Mouse (Mus musculus): Measurements from ENCODE around the gene Mboat2. TPM values are rescaled to one million over a fixed set of nuclear protein-coding genes. Genes with fewer than 3 reads are reported as not detected.

Mboat2 gene
- polyA plus RNA-seq, 1 experiment from 2014 or later, result 45.1 TPM

- Histone ChIP-seq H3K4me2 (replicated peaks; ENCODE audit: low read depth, low read length) (peak overlapping the region; percentile 61), H3K27me3 (ENCODE audit: control insufficient read depth, insufficient read depth, low read length) (no peaks in the 10 kb centered on the region), H3K36me3 (ENCODE audit: control insufficient read depth, insufficient read depth, low read length) (no peaks in the 10 kb centered on the region), H3K9me3 (ENCODE audit: control insufficient read depth, low read length) (no peaks in the 10 kb centered on the region), H3K27ac (ENCODE audit: low read depth, low read length) (peak overlapping the region; percentile 95), H3K4me1 (ENCODE audit: control insufficient read depth, insufficient read depth, low read length) (peaks cover 20% of the 10 kb centered on the region), H3K9ac (ENCODE audit: low read depth, low read length) (peak overlapping the region; percentile 91), H3K4me3 (ENCODE audit: low read length) (peak overlapping the region; percentile 87)
- no peak for ATAC-seq (ENCODE audit: low FRiP score, low TSS enrichment)
- 38% methylated on average over 1 of the region's 1 CpGs for WGBS
Observed at GRCm38 (mm10) chr12:24830086-24830485, 593 bp upstream of the Mboat2 start.

GRCm38 (mm10) chr12:24831153-24831963 lies 679 bp downstream of the Mboat2 start:
- Histone ChIP-seq H3K4me3 (ENCODE audit: low read length) (peak overlapping the region; percentile 87), H3K4me2 (replicated peaks; ENCODE audit: low read depth, low read length) (peak overlapping the region; percentile 63), H3K9ac (ENCODE audit: low read depth, low read length) (peak overlapping the region; percentile 91), H3K27ac (ENCODE audit: low read depth, low read length) (peak overlapping the region; percentile 95), H3K9me3 (ENCODE audit: control insufficient read depth, low read length) (no peaks in the 10 kb centered on the region), H3K36me3 (ENCODE audit: control insufficient read depth, insufficient read depth, low read length) (no peaks in the 10 kb centered on the region), H3K4me1 (ENCODE audit: control insufficient read depth, insufficient read depth, low read length) (peaks cover 20% of the 10 kb centered on the region), H3K27me3 (ENCODE audit: control insufficient read depth, insufficient read depth, low read length) (no peaks in the 10 kb centered on the region)
- WGBS, result under 1% methylated on average over 76 of the region's 95 CpGs
- peak; percentile 100 for ATAC-seq (ENCODE audit: low FRiP score, low TSS enrichment)

GRCm38 (mm10) chr12:24831964-24832427 lies 1.3 kb downstream of the Mboat2 start:
- under 1% methylated on average over 32 of the region's 32 CpGs for WGBS
- Histone ChIP-seq H3K27ac (ENCODE audit: low read depth, low read length) (peak overlapping the region; percentile 74; the same call in 1 of the 2 replicates), H3K9me3 (ENCODE audit: control insufficient read depth, low read length) (no peaks in the 10 kb centered on the region), H3K9ac (ENCODE audit: low read depth, low read length) (peak overlapping the region; percentile 89), H3K4me1 (ENCODE audit: control insufficient read depth, insufficient read depth, low read length) (peaks cover 23% of the 10 kb centered on the region), H3K36me3 (ENCODE audit: control insufficient read depth, insufficient read depth, low read length) (no peaks in the 10 kb centered on the region), H3K4me3 (ENCODE audit: low read length) (peak overlapping the region; percentile 87), H3K4me2 (replicated peaks; ENCODE audit: low read depth, low read length) (peak overlapping the region; percentile 63), H3K27me3 (ENCODE audit: control insufficient read depth, insufficient read depth, low read length) (no peaks in the 10 kb centered on the region)
- no peak for ATAC-seq (ENCODE audit: low FRiP score, low TSS enrichment)

- peak overlapping the region; percentile 87 for H3K4me3 ChIP-seq (ENCODE audit: low read length)
- 30% methylated on average over 2 of the region's 2 CpGs for WGBS
- H3K4me2 ChIP-seq (replicated peaks; ENCODE audit: low read depth, low read length), result peak overlapping the region; percentile 63
- ATAC-seq (ENCODE audit: low FRiP score, low TSS enrichment), result no peak
- H3K27ac ChIP-seq (ENCODE audit: low read depth, low read length), result no peak overlapping the region
- no peaks in the 10 kb centered on the region for H3K36me3 ChIP-seq (ENCODE audit: control insufficient read depth, insufficient read depth, low read length)
- H3K9me3 ChIP-seq (ENCODE audit: control insufficient read depth, low read length), result no peaks in the 10 kb centered on the region
- peaks cover 23% of the 10 kb centered on the region for H3K4me1 ChIP-seq (ENCODE audit: control insufficient read depth, insufficient read depth, low read length)
- no peaks in the 10 kb centered on the region for H3K27me3 ChIP-seq (ENCODE audit: control insufficient read depth, insufficient read depth, low read length)
- peak overlapping the region; percentile 89; the same call in 1 of the 2 replicates for H3K9ac ChIP-seq (ENCODE audit: low read depth, low read length)
Observed at GRCm38 (mm10) chr12:24832438-24832837, 1.8 kb downstream of the Mboat2 start.

GRCm38 (mm10) chr12:24837947-24838346 lies 7.3 kb downstream of the Mboat2 start:
- Histone ChIP-seq H3K9me3 (ENCODE audit: control insufficient read depth, low read length) (no peaks in the 10 kb centered on the region), H3K4me1 (ENCODE audit: control insufficient read depth, insufficient read depth, low read length) (peaks cover 18% of the 10 kb centered on the region), H3K27me3 (ENCODE audit: control insufficient read depth, insufficient read depth, low read length) (no peaks in the 10 kb centered on the region), H3K9ac (ENCODE audit: low read depth, low read length) (no peak overlapping the region), H3K27ac (ENCODE audit: low read depth, low read length) (no peak overlapping the region), H3K4me3 (ENCODE audit: low read length) (no peak overlapping the region), H3K4me2 (replicated peaks; ENCODE audit: low read depth, low read length) (no peak overlapping the region), H3K36me3 (ENCODE audit: control insufficient read depth, insufficient read depth, low read length) (no peaks in the 10 kb centered on the region)
- ATAC-seq (ENCODE audit: low FRiP score, low TSS enrichment), result no peak
- 69% methylated on average over 2 of the region's 2 CpGs for WGBS

- 50% methylated on average over 9 of the region's 9 CpGs for WGBS
- Histone ChIP-seq H3K36me3 (ENCODE audit: control insufficient read depth, insufficient read depth, low read length) (no peaks in the 10 kb centered on the region), H3K27me3 (ENCODE audit: control insufficient read depth, insufficient read depth, low read length) (no peaks in the 10 kb centered on the region), H3K4me1 (ENCODE audit: control insufficient read depth, insufficient read depth, low read length) (peaks cover 33% of the 10 kb centered on the region), H3K4me2 (replicated peaks; ENCODE audit: low read depth, low read length) (no peak overlapping the region), H3K9me3 (ENCODE audit: control insufficient read depth, low read length) (no peaks in the 10 kb centered on the region), H3K9ac (ENCODE audit: low read depth, low read length) (no peak overlapping the region), H3K27ac (ENCODE audit: low read depth, low read length) (no peak overlapping the region), H3K4me3 (ENCODE audit: low read length) (no peak overlapping the region)
- ATAC-seq (ENCODE audit: low FRiP score, low TSS enrichment), result peak; percentile 32; the same call in 1 of the 2 replicates
Observed at GRCm38 (mm10) chr12:24841115-24841879, 10.6 kb downstream of the Mboat2 start.

GRCm38 (mm10) chr12:24842299-24842910 lies 11.7 kb downstream of the Mboat2 start:
- Histone ChIP-seq H3K27me3 (ENCODE audit: control insufficient read depth, insufficient read depth, low read length) (no peaks in the 10 kb centered on the region), H3K4me1 (ENCODE audit: control insufficient read depth, insufficient read depth, low read length) (peaks cover 30% of the 10 kb centered on the region), H3K27ac (ENCODE audit: low read depth, low read length) (no peak overlapping the region), H3K4me3 (ENCODE audit: low read length) (no peak overlapping the region), H3K4me2 (replicated peaks; ENCODE audit: low read depth, low read length) (no peak overlapping the region), H3K36me3 (ENCODE audit: control insufficient read depth, insufficient read depth, low read length) (no peaks in the 10 kb centered on the region), H3K9me3 (ENCODE audit: control insufficient read depth, low read length) (no peaks in the 10 kb centered on the region), H3K9ac (ENCODE audit: low read depth, low read length) (no peak overlapping the region)
- ATAC-seq (ENCODE audit: low FRiP score, low TSS enrichment), result no peak
- 79% methylated on average over 11 of the region's 11 CpGs for WGBS

GRCm38 (mm10) chr12:24843395-24844072 lies 12.9 kb downstream of the Mboat2 start:
- H3K4me1 ChIP-seq (ENCODE audit: control insufficient read depth, insufficient read depth, low read length), result peaks cover 30% of the 10 kb centered on the region
- ATAC-seq (ENCODE audit: low FRiP score, low TSS enrichment), result peak; percentile 73
- WGBS, result 19% methylated on average over 7 of the region's 7 CpGs
- no peaks in the 10 kb centered on the region for H3K27me3 ChIP-seq (ENCODE audit: control insufficient read depth, insufficient read depth, low read length)
- no peak overlapping the region for H3K9ac ChIP-seq (ENCODE audit: low read depth, low read length)
- H3K27ac ChIP-seq (ENCODE audit: low read depth, low read length), result no peak overlapping the region
- H3K4me2 ChIP-seq (replicated peaks; ENCODE audit: low read depth, low read length), result no peak overlapping the region
- no peak overlapping the region for H3K4me3 ChIP-seq (ENCODE audit: low read length)
- H3K36me3 ChIP-seq (ENCODE audit: control insufficient read depth, insufficient read depth, low read length), result no peaks in the 10 kb centered on the region
- H3K9me3 ChIP-seq (ENCODE audit: control insufficient read depth, low read length), result no peaks in the 10 kb centered on the region

All from kidney, embryonic 14.5 days (tissue).